Mouse (Mus musculus) cortical plate, adult 2 months (tissue): ENCODE results near the gene Eln.

ENCODE experiments used
- CTCF ChIP-seq: fragments of 200-500 bp; IDR thresholded peaks from 2 replicates; pipeline ENCODE4 v1.5.1; 2011; ENCODE audit warnings: mild to moderate bottlenecking, control low read depth, low read length; ENCODE audit not compliant: insufficient read depth; ENCODE audit errors: extremely low read depth
- POLR2A ChIP-seq: fragments of 200-500 bp; IDR thresholded peaks from 2 replicates; pipeline ENCODE4 v1.6.1; 2011; ENCODE audit warnings: mild to moderate bottlenecking, low read length, control low read depth; ENCODE audit not compliant: insufficient read depth; ENCODE audit errors: extremely low read depth

DNA sequence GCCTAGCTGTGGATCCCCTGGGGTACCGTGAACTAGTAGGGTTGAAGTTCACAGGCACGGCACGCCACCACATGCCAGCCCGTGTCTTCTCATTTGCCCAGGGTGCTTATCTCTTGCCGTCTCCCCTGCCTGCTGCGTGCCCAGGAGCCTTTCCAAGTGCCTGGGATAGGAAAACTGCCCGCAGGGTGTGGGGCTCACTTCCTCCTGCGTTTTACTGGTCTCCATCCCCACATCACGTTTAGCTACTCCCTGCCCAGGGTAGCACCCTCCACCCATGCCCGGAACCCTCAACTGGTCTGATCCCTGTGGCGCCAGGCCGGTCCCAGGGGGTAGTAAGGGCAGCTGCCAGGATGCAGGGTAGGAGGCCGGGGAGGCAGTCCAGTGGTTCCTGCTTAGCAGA is 8.9 kb upstream of the Eln start:
- TF ChIP-seq POLR2A (no peak), CTCF (no peak)
